Mouse (Mus musculus) T-helper 17 cell (primary cell): ENCODE data around the gene Rgs7bp.

Experiments used
- in situ Hi-C, 2 experiments: fragments of 300-600 bp; cut with MboI, MseI; formaldehyde crosslinking; loops; 1 replicate in 1 of 2; 2 replicates in 1 of 2; pipeline ENCODE4 v1.15.1; 2025; ENCODE audit warnings: high pct_unique_total_duplicates in 2 of 2

Gene Rgs7bp

DNA sequence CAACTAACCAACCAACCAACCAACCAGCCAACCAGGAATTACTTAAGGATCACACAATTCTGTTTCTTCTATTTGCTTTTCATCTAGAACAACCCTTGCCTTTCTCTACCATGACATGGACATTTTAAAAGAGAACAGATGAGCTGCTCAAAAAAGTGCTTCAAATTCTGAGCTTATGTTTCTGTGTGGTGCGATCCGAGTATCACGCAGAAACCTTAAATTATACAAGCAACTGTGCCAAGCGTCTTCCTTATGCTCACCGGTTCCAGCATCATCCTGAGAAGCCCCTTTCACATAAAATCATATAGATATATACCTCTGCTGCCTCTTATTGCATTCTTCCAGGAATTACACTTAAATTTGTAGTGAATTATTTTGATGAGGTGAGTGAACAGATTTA is 43.4 kb downstream of the Rgs7bp start:
- in situ Hi-C loops, result loop anchor here in 1 of 2 experiments (10.0 kb wide), 1 partner anchor 1996 kb away; no protein-coding TSS in a partner anchor

- in situ Hi-C loops, result no loop called here
These were observed 45.8 kb downstream of the Rgs7bp start for GRCm38 (mm10) chr13:105008891-105009290.

DNA sequence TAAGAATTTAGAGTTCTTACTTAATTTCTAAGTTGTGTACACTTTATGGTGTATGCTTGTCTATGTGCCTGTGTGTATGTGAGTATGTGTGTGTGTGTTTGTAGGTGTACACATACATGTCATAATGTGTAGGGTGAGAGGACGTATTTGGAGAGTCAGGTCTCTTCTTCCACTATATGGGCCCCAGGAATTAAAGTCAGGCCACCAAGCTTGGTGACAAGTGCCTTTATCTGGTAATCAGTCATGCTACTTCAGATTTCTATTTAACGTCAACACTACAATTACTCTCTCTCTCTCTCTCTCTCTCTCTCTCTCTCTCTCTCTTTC is 51.9 kb downstream of the Rgs7bp start:
- in situ Hi-C loops, result loop anchor here in 1 of 2 experiments (5.0 kb wide), 1 partner anchor 35 kb away; no protein-coding TSS in a partner anchor

DNA sequence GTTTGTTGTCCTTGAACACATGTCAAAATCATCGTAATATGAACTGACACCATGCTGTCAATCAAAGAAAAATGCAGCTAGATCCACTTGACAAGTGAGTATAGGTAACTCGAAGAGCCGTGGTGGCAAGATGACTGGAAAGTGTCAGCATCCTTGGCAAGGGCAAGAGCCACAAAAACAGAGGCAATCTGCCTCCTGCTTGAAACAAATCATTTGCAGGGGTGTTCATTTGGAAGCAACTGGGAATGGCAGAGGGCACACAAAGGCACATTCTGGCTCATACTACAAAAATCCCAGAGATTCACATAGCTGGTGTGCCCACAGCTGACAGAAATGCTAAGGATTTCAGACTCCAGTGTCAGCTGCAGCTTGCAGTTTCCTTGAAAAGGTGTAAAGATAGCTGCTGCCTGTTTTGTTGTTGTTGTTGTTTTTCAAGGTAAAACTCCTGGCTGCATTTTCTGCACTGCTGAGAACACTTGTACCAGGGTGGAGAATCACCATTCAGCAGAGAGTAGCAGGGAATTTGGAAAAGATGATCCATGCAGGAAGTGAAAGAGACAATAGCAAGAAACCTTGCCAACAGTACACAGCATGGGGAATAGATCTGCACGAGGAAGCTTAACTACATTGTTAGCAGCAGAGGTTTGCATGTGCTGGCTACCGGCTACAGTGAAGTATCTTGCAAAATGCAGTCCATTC is 52.4 kb downstream of the Rgs7bp start:
- in situ Hi-C loops, result loop anchor here in 1 of 2 experiments (5.0 kb wide), 1 partner anchor 35 kb away; no protein-coding TSS in a partner anchor

DNA sequence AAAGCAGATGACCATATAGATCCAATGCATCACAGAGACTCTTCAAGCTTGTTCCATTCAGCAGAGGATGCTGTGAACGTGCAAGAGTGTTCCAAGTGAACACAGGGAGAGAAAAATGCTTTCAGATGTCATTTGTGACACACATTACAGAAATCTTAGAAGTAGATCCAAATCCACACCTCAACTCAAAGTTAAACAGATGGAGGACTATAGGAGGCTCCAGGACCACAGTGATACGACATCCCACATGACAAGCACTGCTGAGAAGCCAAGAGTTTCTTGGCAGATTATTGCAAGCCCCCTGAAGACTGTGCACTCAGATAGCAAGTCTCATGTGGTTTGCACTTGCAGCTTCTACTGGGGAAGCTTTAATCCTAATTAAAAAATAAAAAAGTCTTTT is 53.0 kb downstream of the Rgs7bp start:
- in situ Hi-C loops, result loop anchor here in 1 of 2 experiments (5.0 kb wide), 1 partner anchor 34 kb away; no protein-coding TSS in a partner anchor

GRCm38 (mm10) chr13:104988811-104989258 is 65.9 kb downstream of the Rgs7bp start:
- in situ Hi-C loops, result no loop called here

GRCm38 (mm10) chr13:104988009-104988540 is 66.7 kb downstream of the Rgs7bp start:
- in situ Hi-C loops, result no loop called here

- in situ Hi-C loops, result no loop called here
These were observed 69.0 kb downstream of the Rgs7bp start for GRCm38 (mm10) chr13:104985691-104986090.

- in situ Hi-C loops, result no loop called here
These were observed 70.7 kb downstream of the Rgs7bp start for GRCm38 (mm10) chr13:104983989-104984388.

- in situ Hi-C loops, result no loop called here
These were observed 71.9 kb downstream of the Rgs7bp start for GRCm38 (mm10) chr13:104982781-104983353.

GRCm38 (mm10) chr13:104978176-104978575 is 76.6 kb downstream of the Rgs7bp start:
- in situ Hi-C loops, result no loop called here

GRCm38 (mm10) chr13:104967486-104967885 is 87.2 kb downstream of the Rgs7bp start:
- in situ Hi-C loops, result loop anchor here in 1 of 2 experiments (5.0 kb wide), 1 partner anchor 35 kb away; no protein-coding TSS in a partner anchor

DNA sequence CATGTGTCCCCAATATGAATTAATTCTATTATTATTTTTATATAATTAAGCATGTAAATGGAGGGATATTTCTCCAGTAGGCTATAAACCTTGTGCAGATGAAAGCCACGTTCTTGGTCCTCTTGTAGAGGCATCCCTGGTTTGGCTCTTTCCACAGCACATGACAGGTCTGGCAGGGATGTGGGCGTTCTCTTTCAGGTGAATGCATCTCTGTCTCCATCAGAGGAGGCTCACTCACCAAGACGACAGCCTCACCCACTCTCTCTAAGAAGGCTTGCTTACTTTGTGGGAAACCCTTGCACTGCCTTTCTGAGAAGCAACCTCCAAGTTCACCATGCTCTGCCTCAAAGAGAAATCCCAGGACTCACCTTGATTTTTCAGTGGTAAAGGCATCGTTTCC is 91.0 kb downstream of the Rgs7bp start:
- in situ Hi-C loops, result no loop called here

DNA sequence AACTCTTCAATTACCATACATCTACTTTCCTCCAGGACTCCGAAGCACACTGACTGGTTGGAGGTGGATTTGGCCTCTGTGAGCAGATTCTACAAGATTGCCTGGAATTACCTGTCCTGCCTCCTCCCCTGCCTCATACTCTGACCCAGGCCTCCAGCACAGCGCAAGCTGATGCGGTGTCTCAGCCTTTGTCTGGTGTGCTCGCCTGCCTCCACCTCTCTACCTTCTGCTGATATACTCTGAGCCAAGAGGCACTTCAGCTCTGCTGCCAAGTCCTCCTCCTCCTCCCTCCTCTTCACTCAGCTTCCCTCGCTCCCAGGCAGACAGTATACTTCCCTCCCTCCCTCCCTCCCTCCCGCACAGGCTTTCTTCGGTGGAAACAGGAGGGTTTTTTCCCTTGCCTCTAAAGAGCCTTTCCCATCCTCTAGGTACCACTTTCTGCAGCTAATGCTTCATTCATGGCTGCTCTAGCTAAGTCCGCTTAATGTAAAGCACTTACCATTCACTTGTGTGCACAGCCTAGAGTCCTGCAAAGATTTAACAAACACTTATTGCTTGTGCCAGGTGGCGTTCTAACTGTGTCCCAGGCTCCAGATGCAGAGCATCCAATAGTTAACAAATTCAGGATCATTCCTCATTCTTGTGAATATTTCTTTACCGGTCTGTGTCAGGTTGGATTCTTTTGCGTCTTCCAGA is 91.9 kb downstream of the Rgs7bp start:
- in situ Hi-C loops, result no loop called here

DNA sequence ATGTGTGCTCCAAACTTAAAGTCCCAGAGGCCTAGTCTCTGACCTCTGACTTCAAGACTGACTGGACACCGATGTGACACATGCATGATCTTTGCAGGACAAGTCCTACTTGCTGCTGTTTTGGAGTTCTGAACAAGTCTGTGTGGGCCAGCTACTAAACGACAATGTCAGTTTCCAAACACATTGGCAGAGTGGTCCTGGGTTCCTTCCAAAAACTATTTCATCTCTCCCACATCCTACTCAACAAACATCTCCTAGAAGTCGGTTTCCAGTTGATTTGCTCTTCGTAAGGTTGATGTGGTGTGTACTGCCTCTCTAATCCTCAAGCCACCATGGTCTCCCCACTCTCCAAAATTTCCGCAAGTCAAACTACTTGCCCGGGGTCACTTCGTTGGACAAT is 92.6 kb downstream of the Rgs7bp start:
- in situ Hi-C loops, result no loop called here

DNA sequence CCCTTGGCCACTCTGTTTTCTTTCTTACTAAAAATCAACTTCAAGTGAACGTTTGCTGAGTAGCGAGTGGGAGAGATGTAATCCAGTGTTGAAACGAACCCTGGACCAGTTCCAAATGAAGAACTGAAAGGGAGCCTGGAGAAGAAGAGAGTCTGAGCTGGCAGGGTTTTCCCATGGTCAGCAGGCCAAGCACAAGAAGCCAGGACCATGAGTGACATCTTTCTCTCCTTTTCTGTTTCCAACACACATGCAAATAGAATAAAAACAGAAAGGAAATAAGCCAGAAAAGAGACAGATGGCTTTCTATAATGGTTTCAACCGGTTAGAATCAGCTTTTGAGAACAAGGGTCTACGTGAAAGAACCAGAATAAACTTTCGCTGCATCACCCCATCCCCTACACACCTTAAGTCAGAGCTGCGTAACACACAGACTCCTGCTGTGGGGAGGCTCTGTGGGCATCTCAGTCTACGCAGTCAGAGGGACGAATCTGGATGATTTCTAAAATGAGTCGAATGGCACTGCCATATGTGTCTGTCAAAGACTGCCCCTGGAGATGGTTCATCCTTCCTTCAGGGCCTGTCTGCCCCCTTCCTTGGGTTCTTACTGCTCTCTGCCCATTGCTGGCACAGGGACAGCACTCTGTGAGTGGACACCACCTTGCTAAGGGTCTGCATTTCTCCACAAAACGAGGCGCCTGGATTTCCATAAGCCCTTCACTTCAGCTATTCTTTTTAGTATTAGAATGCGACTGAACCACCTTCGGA is 93.6 kb downstream of the Rgs7bp start:
- in situ Hi-C loops, result no loop called here

- in situ Hi-C loops, result no loop called here
These were observed 94.4 kb downstream of the Rgs7bp start for GRCm38 (mm10) chr13:104960206-104960928.

DNA sequence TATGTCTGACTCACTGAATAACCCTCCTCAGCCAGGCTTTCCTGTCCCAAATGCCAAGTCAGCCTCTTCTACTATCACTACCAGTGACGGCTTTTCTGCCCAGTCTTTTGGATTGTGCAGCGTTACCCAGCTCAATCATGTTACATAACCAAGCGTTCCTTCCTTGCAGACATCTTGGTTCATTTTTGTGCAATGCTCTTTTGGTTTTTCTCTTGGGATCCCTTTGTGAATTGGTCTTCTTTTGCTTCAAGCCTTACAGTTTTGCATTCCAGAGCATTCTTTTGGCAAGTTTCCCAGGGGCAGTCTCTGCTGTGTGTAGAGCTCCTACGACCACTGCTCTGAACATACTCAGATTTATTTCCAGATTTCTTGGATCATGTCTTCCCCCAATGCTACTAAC is 95.0 kb downstream of the Rgs7bp start:
- in situ Hi-C loops, result no loop called here

- in situ Hi-C loops, result loop anchor here (5.0 to 10.0 kb wide), 4 partner anchors 207 to 424 kb away; no protein-coding TSS in a partner anchor
These were observed 106.8 kb downstream of the Rgs7bp start for GRCm38 (mm10) chr13:104947958-104948357.

DNA sequence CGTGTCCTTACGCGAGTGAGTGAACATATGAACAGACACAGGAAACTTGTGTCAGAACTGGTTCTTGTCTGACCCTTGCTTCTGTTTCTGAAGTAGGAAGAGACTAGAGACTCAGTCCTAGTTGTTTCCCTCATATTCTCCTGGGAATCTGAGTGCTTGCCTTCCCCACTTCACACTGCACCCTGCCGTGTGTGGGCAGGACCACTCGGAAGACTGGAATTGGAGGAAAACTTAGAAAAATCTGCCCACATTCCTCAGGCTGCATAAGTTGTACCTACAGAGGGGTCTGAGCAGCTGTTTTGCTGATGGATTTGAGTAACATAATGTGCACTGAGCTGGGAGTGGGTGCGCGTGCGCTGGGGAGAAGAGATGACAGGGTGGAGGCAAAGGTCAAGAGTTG is 114.2 kb downstream of the Rgs7bp start:
- in situ Hi-C loops, result loop anchor here (5.0 to 10.0 kb wide), 3 partner anchors 82 to 334 kb away; no protein-coding TSS in a partner anchor
